Mouse (Mus musculus) heart, embryonic 11.5 days (tissue): ENCODE measurements at regions not wholly inside any gene's neighbourhood (a gene's known extent, or its start where the extent isn't known, plus 50 kb on each side); places are given as distances from the start of the nearest gene placed in this dataset.

Experiments used
- ATAC-seq: fragments of 200-750 bp; cut with Nextera tagmentation; replicated peaks from 2 replicates; pipeline ENCODE4 v1.8.0; 2017; ENCODE audit warnings: moderate library complexity; ENCODE audit not compliant: insufficient number of reproducible peaks, low FRiP score, low TSS enrichment
- H3K27ac ChIP-seq: fragments of 300-500 bp; sonication (generic); 2 replicates; pipeline ENCODE4 v1.5.1; 2014; ENCODE audit warnings: mild to moderate bottlenecking, low read depth, low read length
- H3K27me3 ChIP-seq: fragments of 300-500 bp; sonication (generic); 2 replicates; pipeline ENCODE4 v1.6.1; 2014; ENCODE audit warnings: mild to moderate bottlenecking, low read length, mixed read lengths; ENCODE audit not compliant: control insufficient read depth, insufficient read depth
- H3K36me3 ChIP-seq: fragments of 300-500 bp; sonication (generic); 2 replicates; pipeline ENCODE4 v1.6.1; 2014; ENCODE audit warnings: mild to moderate bottlenecking, low read length, moderate library complexity, mixed read lengths; ENCODE audit not compliant: control insufficient read depth, insufficient read depth
- H3K4me1 ChIP-seq: fragments of 300-500 bp; sonication (generic); 2 replicates; pipeline ENCODE4 v1.6.1; 2014; ENCODE audit warnings: low read length; ENCODE audit not compliant: control insufficient read depth, insufficient read depth
- H3K4me2 ChIP-seq: fragments of 300-500 bp; sonication (generic); 2 replicates; pipeline ENCODE4 v1.6.1; 2014; ENCODE audit warnings: mild to moderate bottlenecking, moderate library complexity
- H3K4me3 ChIP-seq: fragments of 300-500 bp; sonication (generic); 2 replicates; pipeline ENCODE4 v1.5.1; 2014; ENCODE audit warnings: low read depth, low read length
- H3K9ac ChIP-seq: fragments of 300-500 bp; sonication (generic); 2 replicates; pipeline ENCODE4 v1.6.1; 2014; ENCODE audit warnings: mild to moderate bottlenecking, low read depth, low read length, moderate library complexity
- H3K9me3 ChIP-seq: fragments of 300-500 bp; sonication (generic); replicated peaks from 2 replicates; pipeline ENCODE4 v1.6.1; 2016; ENCODE audit warnings: low read length; ENCODE audit not compliant: control insufficient read depth
- WGBS: fragments of 180-500 bp; shearing (Covaris S2); extraction: QIAGEN DNeasy Blood & Tissue Kit; methylation state at CpG from one replicate; pipeline ENCODE4 v1.1.7; 2014; ENCODE audit not compliant: insufficient replicate concordance; 5-methylcytosine and 5-hydroxymethylcytosine counted together

GRCm38 (mm10) chr12:56448786-56449564 is 87.7 kb downstream of the Nkx2-1 start:
- no peaks in the 10 kb centered on the region for H3K4me1 ChIP-seq
- 80% methylated on average over 12 of the region's 12 CpGs for WGBS
- no peak overlapping the region for H3K9ac ChIP-seq
- no peak overlapping the region for H3K4me3 ChIP-seq
- no peak overlapping the region for H3K4me2 ChIP-seq
- no peak for ATAC-seq
- H3K9me3 ChIP-seq, result no peaks in the 10 kb centered on the region
- H3K36me3 ChIP-seq, result no peaks in the 10 kb centered on the region
- H3K27ac ChIP-seq, result no peak overlapping the region
- no peaks in the 10 kb centered on the region for H3K27me3 ChIP-seq

GRCm38 (mm10) chr12:56441166-56441817 is 95.4 kb downstream of the Nkx2-1 start:
- WGBS, result 81% methylated on average over 8 of the region's 8 CpGs
- ATAC-seq, result no peak
- no peaks in the 10 kb centered on the region for H3K9me3 ChIP-seq

GRCm38 (mm10) chr12:56440068-56440847 is 94.6 kb upstream of the Mbip start:
- no peak overlapping the region for H3K4me2 ChIP-seq

More at GRCm38 (mm10) chr12:56441166-56441817, 95.4 kb downstream of the Nkx2-1 start:
- Histone ChIP-seq H3K4me3 (no peak overlapping the region), H3K4me1 (no peaks in the 10 kb centered on the region), H3K27me3 (no peaks in the 10 kb centered on the region), H3K27ac (no peak overlapping the region), H3K4me2 (no peak overlapping the region), H3K36me3 (no peaks in the 10 kb centered on the region), H3K9ac (no peak overlapping the region)

GRCm38 (mm10) chr12:56438384-56438783 is 92.7 kb upstream of the Mbip start:
- 70% methylated on average over 3 of the region's 3 CpGs for WGBS
- no peak for ATAC-seq
- H3K9me3 ChIP-seq, result no peaks in the 10 kb centered on the region

More at GRCm38 (mm10) chr12:56440068-56440847, 94.6 kb upstream of the Mbip start:
- Histone ChIP-seq H3K27ac (no peak overlapping the region), H3K9me3 (no peaks in the 10 kb centered on the region), H3K4me3 (no peak overlapping the region), H3K4me1 (no peaks in the 10 kb centered on the region), H3K27me3 (no peaks in the 10 kb centered on the region), H3K9ac (no peak overlapping the region), H3K36me3 (no peaks in the 10 kb centered on the region)
- 68% methylated on average over 12 of the region's 12 CpGs for WGBS
- ATAC-seq, result no peak

GRCm38 (mm10) chr12:56437975-56438374 is 92.3 kb upstream of the Mbip start:
- Histone ChIP-seq H3K36me3 (no peaks in the 10 kb centered on the region), H3K4me1 (no peaks in the 10 kb centered on the region), H3K9ac (no peak overlapping the region), H3K27ac (no peak overlapping the region), H3K4me2 (no peak overlapping the region), H3K4me3 (no peak overlapping the region), H3K9me3 (no peaks in the 10 kb centered on the region), H3K27me3 (no peaks in the 10 kb centered on the region)
- WGBS, result 67% methylated on average over 3 of the region's 3 CpGs
- no peak for ATAC-seq

More at GRCm38 (mm10) chr12:56438384-56438783, 92.7 kb upstream of the Mbip start:
- H3K4me2 ChIP-seq, result no peak overlapping the region
- H3K4me1 ChIP-seq, result no peaks in the 10 kb centered on the region
- no peak overlapping the region for H3K9ac ChIP-seq
- no peak overlapping the region for H3K4me3 ChIP-seq
- H3K27me3 ChIP-seq, result no peaks in the 10 kb centered on the region
- H3K27ac ChIP-seq, result no peak overlapping the region
- no peaks in the 10 kb centered on the region for H3K36me3 ChIP-seq

GRCm38 (mm10) chr12:56426681-56427246 is 81.1 kb upstream of the Mbip start:
- no peaks in the 10 kb centered on the region for H3K9me3 ChIP-seq
- no peaks in the 10 kb centered on the region for H3K4me1 ChIP-seq
- no peak overlapping the region for H3K9ac ChIP-seq
- no peak for ATAC-seq
- 86% methylated on average over 9 of the region's 9 CpGs for WGBS
- H3K4me3 ChIP-seq, result no peak overlapping the region
- no peak overlapping the region for H3K27ac ChIP-seq
- no peaks in the 10 kb centered on the region for H3K36me3 ChIP-seq
- H3K27me3 ChIP-seq, result no peaks in the 10 kb centered on the region
- H3K4me2 ChIP-seq, result no peak overlapping the region

DNA sequence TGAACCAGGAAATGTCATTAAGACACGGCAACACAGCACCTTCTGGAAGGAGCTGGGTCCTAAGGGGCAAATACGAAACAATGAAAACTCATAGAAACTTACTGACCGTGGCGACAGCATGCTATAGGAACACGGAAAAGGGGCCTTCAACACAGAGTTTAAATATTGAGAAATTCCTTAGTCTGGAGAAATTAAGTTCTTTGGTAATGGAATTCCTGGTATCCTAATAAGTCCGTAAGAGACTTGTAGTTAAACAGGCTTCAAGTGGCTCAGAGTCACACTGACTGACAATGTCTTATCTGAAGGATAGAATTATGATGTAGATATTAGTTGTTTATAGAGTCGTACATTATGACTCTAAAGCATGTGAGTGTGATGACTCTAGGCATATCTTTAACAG is 70.4 kb upstream of the Mbip start:
- Histone ChIP-seq H3K27ac (no peak overlapping the region), H3K27me3 (no peaks in the 10 kb centered on the region), H3K36me3 (no peaks in the 10 kb centered on the region), H3K9ac (no peak overlapping the region), H3K4me1 (no peaks in the 10 kb centered on the region), H3K9me3 (no peaks in the 10 kb centered on the region), H3K4me3 (no peak overlapping the region), H3K4me2 (no peak overlapping the region)
- WGBS, result 81% methylated on average over 7 of the region's 7 CpGs
- no peak for ATAC-seq
